Mouse (Mus musculus): ENCODE data around the gene Cpeb4.
"Not testable (repeated sequence)": the region's sequence is repeated elsewhere in the genome, so short reads cannot be mapped to it uniquely, and the experiment has no call there.

Gene Cpeb4

GRCm38 (mm10) chr11:31871911-31872310 is at the start of gene Cpeb4:
Cpeb4 (plus strand) TSS chr11:31872211.
- no peak for DNase-seq (ENCODE audit: low read depth, low spot score)

- no peak for DNase-seq (ENCODE audit: low read depth, low spot score)
These were observed 49.5 kb upstream of the Cpeb4 start for GRCm38 (mm10) chr11:31822556-31822955.

GRCm38 (mm10) chr11:31823513-31823912 is 48.5 kb upstream of the Cpeb4 start:
- DNase-seq (ENCODE audit: low read depth, low spot score), result no peak

- no peak for DNase-seq (ENCODE audit: low read depth, low spot score)
These were observed 47.4 kb upstream of the Cpeb4 start for GRCm38 (mm10) chr11:31824504-31825166.

- no peak for DNase-seq (ENCODE audit: low read depth, low spot score)
These were observed 43.8 kb upstream of the Cpeb4 start for GRCm38 (mm10) chr11:31828011-31828770.

- no peak for DNase-seq (ENCODE audit: low read depth, low spot score)
These were observed 43.3 kb upstream of the Cpeb4 start for GRCm38 (mm10) chr11:31828771-31829072.

- no peak for DNase-seq (ENCODE audit: low read depth, low spot score)
These were observed 41.5 kb upstream of the Cpeb4 start for GRCm38 (mm10) chr11:31830213-31831151.

- no peak for DNase-seq (ENCODE audit: low read depth, low spot score)
These were observed 40.6 kb upstream of the Cpeb4 start for GRCm38 (mm10) chr11:31831451-31831850.

GRCm38 (mm10) chr11:31831983-31832382 is 40.0 kb upstream of the Cpeb4 start:
- no peak for DNase-seq (ENCODE audit: low read depth, low spot score)

- no peak for DNase-seq (ENCODE audit: low read depth, low spot score)
These were observed 39.5 kb upstream of the Cpeb4 start for GRCm38 (mm10) chr11:31832439-31832980.

GRCm38 (mm10) chr11:31833506-31833905 is 38.5 kb upstream of the Cpeb4 start:
- DNase-seq (ENCODE audit: low read depth, low spot score), result no peak

GRCm38 (mm10) chr11:31835352-31835751 is 36.7 kb upstream of the Cpeb4 start:
- no peak for DNase-seq (ENCODE audit: low read depth, low spot score)

GRCm38 (mm10) chr11:31837243-31837642 is 34.8 kb upstream of the Cpeb4 start:
- DNase-seq (ENCODE audit: low read depth, low spot score), result no peak

GRCm38 (mm10) chr11:31837753-31838152 is 34.3 kb upstream of the Cpeb4 start:
- DNase-seq (ENCODE audit: low read depth, low spot score), result no peak

- no peak for DNase-seq (ENCODE audit: low read depth, low spot score)
These were observed 33.4 kb upstream of the Cpeb4 start for GRCm38 (mm10) chr11:31838442-31839083.

- DNase-seq (ENCODE audit: low read depth, low spot score), result no peak
These were observed 32.9 kb upstream of the Cpeb4 start for GRCm38 (mm10) chr11:31839084-31839460.

GRCm38 (mm10) chr11:31842171-31842959 is 29.6 kb upstream of the Cpeb4 start:
- DNase-seq (ENCODE audit: low read depth, low spot score), result no peak

- DNase-seq (ENCODE audit: low read depth, low spot score), result no peak
These were observed 28.7 kb upstream of the Cpeb4 start for GRCm38 (mm10) chr11:31843177-31843833.

GRCm38 (mm10) chr11:31843834-31844188 is 28.2 kb upstream of the Cpeb4 start:
- no peak for DNase-seq (ENCODE audit: low read depth, low spot score)

GRCm38 (mm10) chr11:31845111-31845510 is 26.9 kb upstream of the Cpeb4 start:
- not testable (repeated sequence) for DNase-seq (ENCODE audit: low read depth, low spot score)

Measured in brain, embryonic 18.5 days (tissue).